Mouse (Mus musculus) forebrain, embryonic 11.5 days (tissue): Measurements from ENCODE around the gene Il18. TPM values are rescaled to one million over a fixed set of nuclear protein-coding genes. Genes with fewer than 3 reads are reported as not detected.
A peak's percentile ranks its signal among the peaks of the same experiment; 100 is the strongest.
"Not testable (repeated sequence)": the region's sequence is repeated elsewhere in the genome, so short reads cannot be mapped to it uniquely, and the experiment has no call there.

Experiments used
- ATAC-seq: fragments of 200-750 bp; cut with Nextera tagmentation; replicated peaks from 2 replicates; pipeline ENCODE4 v1.8.0; 2017; ENCODE audit warnings: moderate TSS enrichment; ENCODE audit not compliant: low FRiP score
- DNase-seq: peaks from one replicate; pipeline ENCODE4 v3.0.0-alpha.2; 2017; ENCODE audit warnings: low spot score
- H3K27ac ChIP-seq: fragments of 300-500 bp; sonication (generic); 2 replicates; pipeline ENCODE4 v1.5.1; 2014; ENCODE audit warnings: low read depth, low read length
- H3K27me3 ChIP-seq: fragments of 300-500 bp; sonication (generic); 2 replicates; pipeline ENCODE4 v1.6.1; 2014; ENCODE audit warnings: mild to moderate bottlenecking, low read length, mixed read lengths; ENCODE audit not compliant: control insufficient read depth, insufficient read depth
- H3K36me3 ChIP-seq: fragments of 300-500 bp; sonication (generic); 2 replicates; pipeline ENCODE4 v1.6.1; 2014; ENCODE audit warnings: mild to moderate bottlenecking, low read length, moderate library complexity, mixed read lengths; ENCODE audit not compliant: control insufficient read depth, insufficient read depth
- H3K4me1 ChIP-seq: fragments of 300-500 bp; sonication (generic); replicated peaks from 2 replicates; pipeline ENCODE4 v1.6.1; 2014; ENCODE audit warnings: low read length, mixed read lengths; ENCODE audit not compliant: control insufficient read depth, insufficient read depth
- H3K4me2 ChIP-seq: fragments of 300-500 bp; sonication (generic); 2 replicates; pipeline ENCODE4 v1.6.1; 2014; ENCODE audit warnings: low read depth, mild to moderate bottlenecking, low read length, moderate library complexity, mixed read lengths; ENCODE audit not compliant: severe bottlenecking
- H3K4me3 ChIP-seq: fragments of 300-500 bp; sonication (generic); 2 replicates; pipeline ENCODE4 v1.5.1; 2014; ENCODE audit warnings: low read depth, low read length
- H3K9ac ChIP-seq: fragments of 300-500 bp; sonication (generic); 2 replicates; pipeline ENCODE4 v1.6.1; 2014; ENCODE audit warnings: low read length
- H3K9me3 ChIP-seq: fragments of 300-500 bp; sonication (generic); 2 replicates; pipeline ENCODE4 v1.6.1; 2016; ENCODE audit warnings: low read length, mixed read lengths; ENCODE audit not compliant: control insufficient read depth
- WGBS: fragments of 180-500 bp; shearing (Covaris S2); extraction: QIAGEN DNeasy Blood & Tissue Kit; methylation state at CpG from one replicate; pipeline ENCODE4 v1.1.7; 2014; 5-methylcytosine and 5-hydroxymethylcytosine counted together
- polyA plus RNA-seq: library from polyadenylated mRNA; unstranded; fragments of >200 nt; fragmentation: Nextera tagmentation; extraction: Ambion mirVana; gene quantifications from 2 replicates; pipeline ENCODE4 v1.2.1, GENCODE M21; 2014

Il18 gene
- polyA plus RNA-seq, 1 experiment from 2014 or later: 10.3 TPM

GRCm38 (mm10) chr9:50603189-50603997 is 48.8 kb downstream of the Il18 start, which contains the start of the genes Sdhd and Timm8b:
Gene Sdhd, minus strand, starts transcription at chr9:50603812.
Gene Timm8b, plus strand, starts transcription at chr9:50603910.
- Histone ChIP-seq H3K4me2 (peak within 1 kb of the TSS; percentile 93), H3K4me3 (peak within 1 kb of the TSS; percentile 85), H3K36me3 (no peaks in the 10 kb centered on the region; the same call in 1 of the 2 replicates), H3K9me3 (no peaks in the 10 kb centered on the region), H3K9ac (peak within 1 kb of the TSS; percentile 84), H3K27me3 (no peaks in the 10 kb centered on the region), H3K4me1 (peaks cover 8% of the 10 kb centered on the region; the same call in 1 of the 2 replicates), H3K27ac (peak within 1 kb of the TSS; percentile 75)
- ATAC-seq (peak; percentile 97), DNase-seq (peak; percentile 95)
- WGBS: 1% methylated on average over 48 of the region's 48 CpGs

GRCm38 (mm10) chr9:50603998-50604324 is 49.3 kb downstream of the Il18 start:
- Histone ChIP-seq H3K36me3 (no peaks in the 10 kb centered on the region; the same call in 1 of the 2 replicates), H3K4me1 (peaks cover 8% of the 10 kb centered on the region; the same call in 1 of the 2 replicates), H3K4me3 (peak overlapping the region; percentile 85), H3K9me3 (no peaks in the 10 kb centered on the region), H3K27ac (peak overlapping the region; percentile 75), H3K4me2 (peak overlapping the region; percentile 73), H3K9ac (peak overlapping the region; percentile 84), H3K27me3 (no peaks in the 10 kb centered on the region)
- under 1% methylated on average over 24 of the region's 24 CpGs for WGBS
- DNase-seq (no peak), ATAC-seq (peak; percentile 92)

- Histone ChIP-seq H3K4me2 (peak overlapping the region; percentile 73), H3K36me3 (no peaks in the 10 kb centered on the region; the same call in 1 of the 2 replicates), H3K9me3 (no peaks in the 10 kb centered on the region), H3K4me1 (peaks cover 8% of the 10 kb centered on the region; the same call in 1 of the 2 replicates), H3K9ac (peak overlapping the region; percentile 84), H3K27me3 (no peaks in the 10 kb centered on the region), H3K4me3 (peak overlapping the region; percentile 85), H3K27ac (peak overlapping the region; percentile 75; the same call in 1 of the 2 replicates)
- DNase-seq (no peak), ATAC-seq (no peak)
- 6% methylated on average over 6 of the region's 6 CpGs for WGBS
Observed at GRCm38 (mm10) chr9:50604338-50604737, 49.7 kb downstream of the Il18 start.

GRCm38 (mm10) chr9:50612115-50612514 is 57.5 kb downstream of the Il18 start:
- ATAC-seq: no peak
- no peak overlapping the region for H3K27ac ChIP-seq
- 90% methylated on average over 4 of the region's 4 CpGs for WGBS
- no peaks in the 10 kb centered on the region; the same call in 1 of the 2 replicates for H3K4me1 ChIP-seq
- no peak overlapping the region for H3K4me3 ChIP-seq
- no peak for DNase-seq
- no peaks in the 10 kb centered on the region for H3K9me3 ChIP-seq
- H3K36me3 ChIP-seq: peaks cover 7% of the 10 kb centered on the region; the same call in 1 of the 2 replicates
- H3K4me2 ChIP-seq: no peak overlapping the region
- H3K27me3 ChIP-seq: no peaks in the 10 kb centered on the region
- no peak overlapping the region for H3K9ac ChIP-seq

- DNase-seq (no peak), ATAC-seq (no peak)
- Histone ChIP-seq H3K27me3 (no peaks in the 10 kb centered on the region), H3K4me2 (peak overlapping the region; percentile 77), H3K36me3 (peaks cover 7% of the 10 kb centered on the region; the same call in 1 of the 2 replicates), H3K4me3 (peak overlapping the region; percentile 97), H3K27ac (0 out of 2 replicates have a peak overlapping the region, but pooled peaks have one; percentile 85), H3K4me1 (no peaks in the 10 kb centered on the region; the same call in 1 of the 2 replicates), H3K9ac (peak overlapping the region; percentile 95), H3K9me3 (no peaks in the 10 kb centered on the region)
- WGBS: 43% methylated on average over 11 of the region's 11 CpGs
Observed at GRCm38 (mm10) chr9:50616161-50616560, 61.5 kb downstream of the Il18 start.

- Histone ChIP-seq H3K36me3 (peaks cover 7% of the 10 kb centered on the region; the same call in 1 of the 2 replicates), H3K9me3 (no peaks in the 10 kb centered on the region), H3K27ac (peak within 1 kb of the TSS; percentile 85), H3K27me3 (no peaks in the 10 kb centered on the region), H3K4me2 (peak within 1 kb of the TSS; percentile 77), H3K9ac (peak within 1 kb of the TSS; percentile 95), H3K4me3 (peak within 1 kb of the TSS; percentile 97), H3K4me1 (no peaks in the 10 kb centered on the region; the same call in 1 of the 2 replicates)
- under 1% methylated on average over 68 of the region's 81 CpGs for WGBS
- ATAC-seq (peak; percentile 93), DNase-seq (peak; percentile 90)
Observed at GRCm38 (mm10) chr9:50616766-50617603, 62.4 kb downstream of the Il18 start, which contains the start of the genes Pih1d2 and Nkapd1. Gene Pih1d2, plus strand, starts transcription at chr9:50617321. Gene Nkapd1, minus strand, starts transcription at chr9:50617464.

- ATAC-seq: no peak; the same call in 1 of the 2 replicates
- Histone ChIP-seq H3K4me1 (no peaks in the 10 kb centered on the region; the same call in 1 of the 2 replicates), H3K4me3 (peak overlapping the region; percentile 97), H3K36me3 (peaks cover 7% of the 10 kb centered on the region; the same call in 1 of the 2 replicates), H3K9ac (no peak overlapping the region), H3K27me3 (no peaks in the 10 kb centered on the region), H3K27ac (no peak overlapping the region), H3K4me2 (peak overlapping the region; percentile 77; the same call in 1 of the 2 replicates), H3K9me3 (no peaks in the 10 kb centered on the region)
- 65% methylated on average over 9 of the region's 9 CpGs for WGBS
- no peak for DNase-seq
Observed at GRCm38 (mm10) chr9:50617794-50618330, 63.2 kb downstream of the Il18 start.

GRCm38 (mm10) chr9:50630903-50631302 is 76.3 kb downstream of the Il18 start:
- not testable (repeated sequence) for H3K36me3 ChIP-seq, DNase-seq
- 92% methylated on average over 6 of the region's 8 CpGs for WGBS

More at GRCm38 (mm10) chr9:50630903-50631302, 76.3 kb downstream of the Il18 start:
- not testable (repeated sequence) for H3K27me3 ChIP-seq, ATAC-seq, H3K9ac ChIP-seq, H3K27ac ChIP-seq, H3K4me3 ChIP-seq, H3K4me2 ChIP-seq, H3K4me1 ChIP-seq, H3K9me3 ChIP-seq
